Comparison of ENCODE assay signal across 8 mouse cellular contexts in genomic region chr1:89092442-89092991, GRCm38 (mm10). TPM values are rescaled to one million over a fixed set of nuclear protein-coding genes. Genes with fewer than 3 reads are reported as not detected.
A peak's percentile ranks its signal among the peaks of the same experiment; 100 is the strongest.
DNase-seq lines count a peak whose midpoint lies in the region; ATAC-seq and TF ChIP-seq lines count a peak whose summit lies in the region.

No protein-coding gene starts in this region.

- intact Hi-C loops in gastrocnemius, adult 2 months (cut with DNase I) = no loop called here

- no peaks in the 10 kb centered on the region for H3K36me3 ChIP-seq in hindbrain, embryonic 14.5 days (replicated peaks; ENCODE audit: control insufficient read depth, insufficient read depth)
- no peaks in the 10 kb centered on the region for H3K36me3 ChIP-seq in midbrain, embryonic 12.5 days

- peak overlapping the region; percentile 43 for H3K4me3 ChIP-seq in gastrocnemius, adult 2 months
- H3K4me3 ChIP-seq in hindbrain, embryonic 14.5 days (replicated peaks; ENCODE audit: low read length) = no peak overlapping the region
- no peak overlapping the region for H3K4me3 ChIP-seq in midbrain, embryonic 12.5 days

- TF ChIP-seq CTCF in gastrocnemius, adult 2 months (IDR thresholded peaks at IDR 0.05) = no peak

- H3K4me1 ChIP-seq in hindbrain, embryonic 14.5 days (replicated peaks; ENCODE audit: control insufficient read depth, insufficient read depth, low read length) = peaks cover 43% of the 10 kb centered on the region
- peaks cover 65% of the 10 kb centered on the region for H3K4me1 ChIP-seq in midbrain, embryonic 12.5 days

- no peaks in the 10 kb centered on the region for H3K9me3 ChIP-seq in hindbrain, embryonic 14.5 days (ENCODE audit: control insufficient read depth, low read length)
- no peaks in the 10 kb centered on the region for H3K9me3 ChIP-seq in midbrain, embryonic 12.5 days

- no peaks in the 10 kb centered on the region for H3K27me3 ChIP-seq in hindbrain, embryonic 14.5 days (ENCODE audit: control insufficient read depth, insufficient read depth, low read length)
- H3K27me3 ChIP-seq in midbrain, embryonic 12.5 days = peaks cover 7% of the 10 kb centered on the region; the same call in 1 of the 2 replicates

- H3K9ac ChIP-seq in hindbrain, embryonic 14.5 days = peak overlapping the region; percentile 17; the same call in 1 of the 2 replicates
- no peak overlapping the region for H3K9ac ChIP-seq in midbrain, embryonic 12.5 days (replicated peaks)

- DNase-seq in ovary, postnatal 36 days (ENCODE audit: low spot score) = peak; percentile 24
- no peak for DNase-seq in ovary, postnatal 10 days (ENCODE audit: low spot score)
- DNase-seq in gastrocnemius, adult 2 months = peak; percentile 68
- DNase-seq in hindbrain, embryonic 14.5 days (ENCODE audit: low spot score) = peak; percentile 69
- peak; percentile 68 to 78 for DNase-seq in left cerebral cortex, adult 18-20 months (ENCODE audit: low spot score in 2 of 2)
- peak; percentile 60 for DNase-seq in testis, postnatal 10 days (ENCODE audit: low spot score)
- DNase-seq in T-cell, adult 2 months (ENCODE audit: low spot score) = no peak

- 4% methylated on average over 19 of the region's 19 CpGs for WGBS in hindbrain, embryonic 14.5 days
- 7% methylated on average over 19 of the region's 19 CpGs for WGBS in midbrain, embryonic 12.5 days

- ATAC-seq in hindbrain, embryonic 14.5 days (ENCODE audit: low FRiP score) = no peak; the same call in 1 of the 2 replicates
- ATAC-seq in midbrain, embryonic 12.5 days (ENCODE audit: low FRiP score, low read depth) = 0 out of 2 replicates have a peak, but pooled peaks have one; percentile 50

- H3K4me2 ChIP-seq in hindbrain, embryonic 14.5 days (replicated peaks) = peak overlapping the region; percentile 38
- H3K4me2 ChIP-seq in midbrain, embryonic 12.5 days (replicated peaks) = peak overlapping the region; percentile 38

- peak overlapping the region; percentile 81 for H3K27ac ChIP-seq in gastrocnemius, adult 2 months
- H3K27ac ChIP-seq in hindbrain, embryonic 14.5 days = peak overlapping the region; percentile 63; the same call in 1 of the 2 replicates
- H3K27ac ChIP-seq in midbrain, embryonic 12.5 days (replicated peaks) = 0 out of 2 replicates have a peak overlapping the region, but pooled peaks have one; percentile 42

RNA-seq across cellular contexts. Expression of gene Sh3bp4, which starts 22.3 kb away (rescaled TPM):
- 1 to 10 TPM; 2.1 to 4.0 TPM for total RNA-seq in gastrocnemius, adult 2 months (2021)
- polyA plus RNA-seq in hindbrain, embryonic 14.5 days (2014; fragmentation: Nextera tagmentation; extraction: Ambion mirVana) = 15.5 and 15.7 TPM in 2 replicates
- 10 to 100 TPM; 17.6 to 20.4 TPM for total RNA-seq in left cerebral cortex, adult 18-20 months (2021)
- polyA plus RNA-seq in midbrain, embryonic 12.5 days (2016; fragmentation: Nextera tagmentation; extraction: Ambion mirVana) = 19.4 and 21.0 TPM in 2 replicates

Comparison
In these comparisons a context has a peak if more than half of its experiments do, and no peak if none do; other contexts are left out.
1. DNase-seq: peak in ovary, postnatal 36 days (single experiment), gastrocnemius, adult 2 months (single experiment), hindbrain, embryonic 14.5 days (single experiment), left cerebral cortex, adult 18-20 months (2 of 2) and testis, postnatal 10 days (single experiment); none in ovary, postnatal 10 days (single experiment) and T-cell, adult 2 months (single experiment).
2. Peak in every context shown above with its lines, with median percentiles within 50 percentile points of each other: H3K27ac ChIP-seq.